Mouse (Mus musculus) neural tube, embryonic 12.5 days (tissue): ENCODE measurements at regions not wholly inside any gene's neighbourhood (a gene's known extent, or its start where the extent isn't known, plus 50 kb on each side); places are given as distances from the start of the nearest gene placed in this dataset.

Source experiments
- ATAC-seq: fragments of 200-750 bp; cut with Nextera tagmentation; 2 replicates; pipeline ENCODE4 v1.8.0; 2017; ENCODE audit warnings: low read depth, mild to moderate bottlenecking, moderate TSS enrichment, moderate library complexity; ENCODE audit not compliant: low FRiP score
- H3K27ac ChIP-seq: fragments of 300-500 bp; sonication (generic); 2 replicates; pipeline ENCODE4 v1.5.1; 2016
- H3K27me3 ChIP-seq: fragments of 300-500 bp; sonication (generic); replicated peaks from 2 replicates; pipeline ENCODE4 v1.6.1; 2016; ENCODE audit warnings: mild to moderate bottlenecking
- H3K36me3 ChIP-seq: fragments of 300-500 bp; sonication (generic); 2 replicates; pipeline ENCODE4 v1.6.1; 2016; ENCODE audit warnings: mild to moderate bottlenecking
- H3K4me1 ChIP-seq: fragments of 300-500 bp; sonication (generic); 2 replicates; pipeline ENCODE4 v1.6.1; 2016
- H3K4me2 ChIP-seq: fragments of 300-500 bp; sonication (generic); replicated peaks from 2 replicates; pipeline ENCODE4 v1.6.1; 2016; ENCODE audit warnings: mild to moderate bottlenecking
- H3K4me3 ChIP-seq: fragments of 300-500 bp; sonication (generic); 2 replicates; pipeline ENCODE4 v1.5.1; 2016
- H3K9ac ChIP-seq: fragments of 300-500 bp; sonication (generic); 2 replicates; pipeline ENCODE4 v1.6.1; 2016; ENCODE audit warnings: mild to moderate bottlenecking
- H3K9me3 ChIP-seq: fragments of 300-500 bp; sonication (generic); 2 replicates; pipeline ENCODE4 v1.6.1; 2016; ENCODE audit warnings: mild to moderate bottlenecking
- WGBS: fragments of 180-500 bp; shearing (Covaris S2); methylation state at CpG from one replicate; pipeline ENCODE4 v1.1.7; 2016; 5-methylcytosine and 5-hydroxymethylcytosine counted together

- no peak for ATAC-seq
- Histone ChIP-seq H3K4me2 (no peak overlapping the region), H3K36me3 (no peaks in the 10 kb centered on the region), H3K4me3 (no peak overlapping the region), H3K27me3 (no peaks in the 10 kb centered on the region), H3K9me3 (no peaks in the 10 kb centered on the region), H3K9ac (no peak overlapping the region), H3K4me1 (no peaks in the 10 kb centered on the region), H3K27ac (no peak overlapping the region)
Measured at GRCm38 (mm10) chr7:58557535-58557934, 98.4 kb upstream of the Atp10a start.

DNA sequence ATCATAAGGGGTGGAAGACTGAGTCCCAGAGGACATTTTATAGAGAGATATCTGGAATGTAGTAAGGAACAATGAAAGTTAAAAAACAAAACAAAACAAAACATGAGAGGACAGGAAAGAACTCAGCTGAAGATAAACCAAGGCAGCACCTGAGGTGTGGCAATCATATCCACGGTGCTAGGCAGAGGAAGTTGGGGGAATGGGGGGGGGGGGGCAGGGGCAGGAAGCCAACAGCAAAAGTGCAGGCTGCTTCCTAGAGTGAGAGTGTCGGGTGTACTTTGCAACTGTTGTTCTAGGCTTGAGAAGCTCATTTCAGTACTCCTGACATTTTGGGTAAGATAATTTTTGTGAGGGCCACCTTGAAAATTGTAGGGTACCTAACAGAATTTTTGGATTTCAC is 87.2 kb upstream of the Atp10a start:
- no peak overlapping the region for H3K27ac ChIP-seq
- H3K27me3 ChIP-seq, result no peaks in the 10 kb centered on the region
- WGBS, result 85% methylated on average over 2 of the region's 2 CpGs
- H3K36me3 ChIP-seq, result no peaks in the 10 kb centered on the region
- no peak overlapping the region for H3K9ac ChIP-seq
- H3K9me3 ChIP-seq, result no peaks in the 10 kb centered on the region
- H3K4me1 ChIP-seq, result no peaks in the 10 kb centered on the region
- H3K4me2 ChIP-seq, result no peak overlapping the region
- no peak overlapping the region for H3K4me3 ChIP-seq
- no peak for ATAC-seq

- Histone ChIP-seq H3K36me3 (no peaks in the 10 kb centered on the region), H3K4me1 (no peaks in the 10 kb centered on the region), H3K4me2 (no peak overlapping the region), H3K9ac (no peak overlapping the region), H3K9me3 (no peaks in the 10 kb centered on the region), H3K4me3 (no peak overlapping the region), H3K27me3 (no peaks in the 10 kb centered on the region), H3K27ac (no peak overlapping the region)
- ATAC-seq, result peak; percentile 81
- 29% methylated on average over 4 of the region's 4 CpGs for WGBS
Measured at GRCm38 (mm10) chr7:58584241-58584820, 71.6 kb upstream of the Atp10a start.

- no peak overlapping the region for H3K27ac ChIP-seq
- H3K36me3 ChIP-seq, result no peaks in the 10 kb centered on the region
- no peaks in the 10 kb centered on the region for H3K9me3 ChIP-seq
- WGBS, result 82% methylated on average over 3 of the region's 3 CpGs
- H3K27me3 ChIP-seq, result no peaks in the 10 kb centered on the region
- H3K4me1 ChIP-seq, result no peaks in the 10 kb centered on the region
- ATAC-seq, result no peak
- H3K4me3 ChIP-seq, result no peak overlapping the region
- no peak overlapping the region for H3K4me2 ChIP-seq
- H3K9ac ChIP-seq, result no peak overlapping the region
Measured at GRCm38 (mm10) chr7:58585626-58586256, 70.2 kb upstream of the Atp10a start.

- H3K27me3 ChIP-seq, result no peaks in the 10 kb centered on the region
- H3K4me1 ChIP-seq, result no peaks in the 10 kb centered on the region
- ATAC-seq, result no peak
- no peaks in the 10 kb centered on the region for H3K9me3 ChIP-seq
- no peak overlapping the region for H3K4me2 ChIP-seq
- H3K9ac ChIP-seq, result no peak overlapping the region
- H3K4me3 ChIP-seq, result no peak overlapping the region
- H3K36me3 ChIP-seq, result no peaks in the 10 kb centered on the region
- 82% methylated on average over 1 of the region's 1 CpGs for WGBS
- H3K27ac ChIP-seq, result no peak overlapping the region
Measured at GRCm38 (mm10) chr7:58595951-58596350, 60.0 kb upstream of the Atp10a start.
